Mouse (Mus musculus): ENCODE data around the gene Cyp2d11. TPM values are rescaled to one million over a fixed set of nuclear protein-coding genes. Genes with fewer than 3 reads are reported as not detected.

Gene Cyp2d11
- polyA plus RNA-seq, 1 experiment from 2014 or later, result not detected

- WGBS, result 58% methylated on average over 2 of the region's 2 CpGs
- Histone ChIP-seq H3K4me2 (replicated peaks; ENCODE audit: low read depth) (no peak overlapping the region), H3K27ac (replicated peaks) (no peak overlapping the region), H3K4me3 (ENCODE audit: low read depth, low read length) (no peak overlapping the region), H3K27me3 (ENCODE audit: control insufficient read depth, insufficient read depth, low read length) (no peaks in the 10 kb centered on the region), H3K4me1 (replicated peaks; ENCODE audit: control insufficient read depth, insufficient read depth) (no peaks in the 10 kb centered on the region), H3K36me3 (ENCODE audit: control insufficient read depth, insufficient read depth, low read length) (no peaks in the 10 kb centered on the region), H3K9me3 (ENCODE audit: control insufficient read depth, low read length) (no peaks in the 10 kb centered on the region), H3K9ac (ENCODE audit: low read length) (no peak overlapping the region)
- DNase-seq (ENCODE audit: low spot score) (no peak), ATAC-seq (ENCODE audit: low FRiP score, low TSS enrichment) (no peak)
- TF ChIP-seq CTCF (IDR thresholded peaks at IDR 0.05; ENCODE audit: low read depth) (no peak), EP300 (optimal IDR thresholded peaks at IDR 0.05) (no peak)
These were observed 8.1 kb downstream of the Cyp2d11 start for GRCm38 (mm10) chr15:82385729-82386128.

DNA sequence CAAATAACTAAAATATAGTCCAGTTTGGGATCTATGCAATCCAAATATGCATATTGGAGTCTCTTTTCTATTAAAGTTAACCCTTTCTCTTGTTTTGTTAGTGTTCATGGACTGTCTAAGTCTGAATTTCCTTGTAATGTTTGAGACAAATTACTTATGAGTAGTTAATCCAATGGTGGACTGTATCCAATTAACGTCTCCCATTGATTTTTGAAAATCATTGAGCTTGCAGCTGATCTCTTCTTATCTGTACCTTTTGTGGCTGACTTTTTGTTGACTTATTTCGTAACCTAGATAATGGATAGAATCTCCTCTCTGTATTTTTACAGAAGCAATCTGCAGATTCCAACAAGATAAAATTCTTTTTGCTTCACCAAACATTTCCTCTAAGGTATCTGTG, 11.4 kb downstream of the Cyp2d11 start:
- 82% methylated on average over 2 of the region's 2 CpGs for WGBS
- TF ChIP-seq CTCF (IDR thresholded peaks at IDR 0.05; ENCODE audit: low read depth), result no peak
- TF ChIP-seq EP300 (optimal IDR thresholded peaks at IDR 0.05), result no peak
- no peaks in the 10 kb centered on the region for H3K9me3 ChIP-seq (ENCODE audit: control insufficient read depth, low read length)
- H3K27me3 ChIP-seq (ENCODE audit: control insufficient read depth, insufficient read depth, low read length), result no peaks in the 10 kb centered on the region
- no peak overlapping the region for H3K4me2 ChIP-seq (replicated peaks; ENCODE audit: low read depth)
- ATAC-seq (ENCODE audit: low FRiP score, low TSS enrichment), result no peak
- no peak overlapping the region for H3K27ac ChIP-seq (replicated peaks)
- no peaks in the 10 kb centered on the region for H3K36me3 ChIP-seq (ENCODE audit: control insufficient read depth, insufficient read depth, low read length)
- no peak for DNase-seq (ENCODE audit: low spot score)
- H3K9ac ChIP-seq (ENCODE audit: low read length), result no peak overlapping the region
- H3K4me3 ChIP-seq (ENCODE audit: low read depth, low read length), result no peak overlapping the region
- no peaks in the 10 kb centered on the region; the same call in 1 of the 2 replicates for H3K4me1 ChIP-seq (replicated peaks; ENCODE audit: control insufficient read depth, insufficient read depth)

DNA sequence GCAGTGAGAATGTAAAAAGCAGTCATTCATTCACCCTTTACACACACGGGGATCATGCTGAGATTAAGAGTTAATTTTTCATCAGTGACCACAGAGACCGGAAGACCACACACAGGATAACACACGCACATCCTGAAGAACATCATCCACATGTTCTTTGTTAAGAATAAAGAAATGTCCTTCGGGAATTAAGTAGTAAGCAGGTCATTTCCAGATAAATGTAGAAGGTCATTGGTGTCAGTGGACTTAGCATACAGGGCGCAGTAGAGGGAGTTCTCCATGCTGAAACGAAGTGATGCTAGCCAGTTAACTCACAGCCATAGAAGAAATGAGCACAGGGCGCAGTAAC, 13.1 kb downstream of the Cyp2d11 start:
- H3K27me3 ChIP-seq (ENCODE audit: control insufficient read depth, insufficient read depth, low read length), result no peaks in the 10 kb centered on the region
- no peaks in the 10 kb centered on the region for H3K9me3 ChIP-seq (ENCODE audit: control insufficient read depth, low read length)
- DNase-seq (ENCODE audit: low spot score) (no peak), ATAC-seq (ENCODE audit: low FRiP score, low TSS enrichment) (no peak)
- peak overlapping the region; percentile 17 for H3K4me3 ChIP-seq (ENCODE audit: low read depth, low read length)
- H3K4me1 ChIP-seq (replicated peaks; ENCODE audit: control insufficient read depth, insufficient read depth), result no peaks in the 10 kb centered on the region; the same call in 1 of the 2 replicates
- no peak for TF ChIP-seq EP300 (optimal IDR thresholded peaks at IDR 0.05)
- no peak for TF ChIP-seq CTCF (IDR thresholded peaks at IDR 0.05; ENCODE audit: low read depth)
- H3K9ac ChIP-seq (ENCODE audit: low read length), result no peak overlapping the region
- peak overlapping the region; percentile 72 for H3K4me2 ChIP-seq (replicated peaks; ENCODE audit: low read depth)
- WGBS, result 28% methylated on average over 7 of the region's 7 CpGs
- no peaks in the 10 kb centered on the region for H3K36me3 ChIP-seq (ENCODE audit: control insufficient read depth, insufficient read depth, low read length)
- peak overlapping the region; percentile 76 for H3K27ac ChIP-seq (replicated peaks)

- no peaks in the 10 kb centered on the region; the same call in 1 of the 2 replicates for H3K4me1 ChIP-seq (replicated peaks; ENCODE audit: control insufficient read depth, insufficient read depth)
- H3K9me3 ChIP-seq (ENCODE audit: control insufficient read depth, low read length), result no peaks in the 10 kb centered on the region
- H3K4me3 ChIP-seq (ENCODE audit: low read depth, low read length), result peak within 1 kb of the TSS; percentile 45
- peak within 1 kb of the TSS; percentile 92 for H3K27ac ChIP-seq (replicated peaks)
- peak within 1 kb of the TSS; percentile 72 for H3K4me2 ChIP-seq (replicated peaks; ENCODE audit: low read depth)
- DNase-seq (ENCODE audit: low spot score), result peak; percentile 47
- H3K9ac ChIP-seq (ENCODE audit: low read length), result peak within 1 kb of the TSS; percentile 71
- 9% methylated on average over 16 of the region's 24 CpGs for WGBS
- peak; percentile 76 for ATAC-seq (ENCODE audit: low FRiP score, low TSS enrichment)
- H3K36me3 ChIP-seq (ENCODE audit: control insufficient read depth, insufficient read depth, low read length), result no peaks in the 10 kb centered on the region
- H3K27me3 ChIP-seq (ENCODE audit: control insufficient read depth, insufficient read depth, low read length), result no peaks in the 10 kb centered on the region
- no peak for TF ChIP-seq CTCF (IDR thresholded peaks at IDR 0.05; ENCODE audit: low read depth)
- TF ChIP-seq EP300 (optimal IDR thresholded peaks at IDR 0.05), result no peak
These were observed 13.7 kb downstream of the Cyp2d11 start, which contains the start of gene Cyp2d22 for GRCm38 (mm10) chr15:82379871-82380713. Cyp2d22 (minus strand) TSS chr15:82380260.

DNA sequence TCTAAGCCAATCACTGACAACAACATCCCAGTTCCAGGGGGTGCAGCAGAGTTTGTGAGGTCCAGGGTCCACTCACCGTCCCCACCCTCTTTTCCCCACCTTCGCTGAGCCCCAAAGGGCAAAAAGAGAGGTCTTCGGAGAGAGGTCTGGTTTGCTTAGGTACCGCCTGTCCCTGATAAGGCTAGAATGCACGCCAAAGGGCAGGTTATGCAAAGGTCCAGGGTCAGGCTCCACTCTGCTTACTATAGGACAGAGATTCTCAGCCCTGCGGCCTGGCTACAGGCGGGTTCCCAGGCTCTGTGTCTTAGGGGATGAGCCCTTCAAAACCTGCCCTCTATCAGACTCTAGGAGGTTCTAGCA, 14.3 kb downstream of the Cyp2d11 start:
- TF ChIP-seq EP300 (optimal IDR thresholded peaks at IDR 0.05), result no peak
- no peak for TF ChIP-seq CTCF (IDR thresholded peaks at IDR 0.05; ENCODE audit: low read depth)
- DNase-seq (ENCODE audit: low spot score), result no peak
- 30% methylated on average over 7 of the region's 7 CpGs for WGBS
- Histone ChIP-seq H3K4me3 (ENCODE audit: low read depth, low read length) (peak overlapping the region; percentile 45), H3K9ac (ENCODE audit: low read length) (peak overlapping the region; percentile 71), H3K4me2 (replicated peaks; ENCODE audit: low read depth) (peak overlapping the region; percentile 72), H3K27ac (replicated peaks) (peak overlapping the region; percentile 92), H3K9me3 (ENCODE audit: control insufficient read depth, low read length) (no peaks in the 10 kb centered on the region), H3K36me3 (ENCODE audit: control insufficient read depth, insufficient read depth, low read length) (no peaks in the 10 kb centered on the region), H3K27me3 (ENCODE audit: control insufficient read depth, insufficient read depth, low read length) (no peaks in the 10 kb centered on the region), H3K4me1 (replicated peaks; ENCODE audit: control insufficient read depth, insufficient read depth) (no peaks in the 10 kb centered on the region; the same call in 1 of the 2 replicates)
- ATAC-seq (ENCODE audit: low FRiP score, low TSS enrichment), result peak; percentile 31; the same call in 1 of the 2 replicates

Measured in stomach, postnatal 0 days (tissue).